Mouse (Mus musculus) right cerebral cortex, postnatal 25 days (tissue): ENCODE results near the gene C5ar1.
"Not testable (repeated sequence)": the region's sequence is repeated elsewhere in the genome, so short reads cannot be mapped to it uniquely, and the experiment has no call there.

Source experiments
- DNase-seq: peaks from one replicate; pipeline ENCODE4 v3.0.0; 2022

Gene C5ar1

DNA sequence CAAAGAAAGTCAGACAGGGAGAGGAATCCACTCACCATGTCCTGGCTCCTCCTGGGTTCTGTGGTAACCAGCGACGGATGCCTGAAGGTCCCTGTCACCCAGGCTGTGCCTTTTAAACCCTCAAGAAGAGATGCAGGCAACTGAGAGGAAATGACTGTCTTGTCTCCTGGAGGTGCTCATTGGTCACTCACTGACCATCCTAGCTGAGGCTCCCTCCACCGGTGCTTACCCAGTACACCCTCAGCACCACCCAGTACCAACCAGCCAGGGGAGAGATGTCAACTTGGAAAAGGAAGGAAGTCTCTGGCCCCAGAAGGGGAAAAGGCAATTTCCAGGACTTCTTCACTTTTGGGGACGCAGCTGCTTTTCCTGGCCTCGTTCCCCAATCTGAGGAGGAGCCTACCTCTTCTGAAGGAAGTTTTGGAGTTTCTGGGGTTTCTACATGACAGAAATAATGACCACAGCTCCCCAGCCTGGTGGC, at the start of gene C5ar1:
Gene C5ar1 (minus strand): TSS at position 431 of the 481 bp plus-strand sequence.
- DNase-seq: no peak

DNA sequence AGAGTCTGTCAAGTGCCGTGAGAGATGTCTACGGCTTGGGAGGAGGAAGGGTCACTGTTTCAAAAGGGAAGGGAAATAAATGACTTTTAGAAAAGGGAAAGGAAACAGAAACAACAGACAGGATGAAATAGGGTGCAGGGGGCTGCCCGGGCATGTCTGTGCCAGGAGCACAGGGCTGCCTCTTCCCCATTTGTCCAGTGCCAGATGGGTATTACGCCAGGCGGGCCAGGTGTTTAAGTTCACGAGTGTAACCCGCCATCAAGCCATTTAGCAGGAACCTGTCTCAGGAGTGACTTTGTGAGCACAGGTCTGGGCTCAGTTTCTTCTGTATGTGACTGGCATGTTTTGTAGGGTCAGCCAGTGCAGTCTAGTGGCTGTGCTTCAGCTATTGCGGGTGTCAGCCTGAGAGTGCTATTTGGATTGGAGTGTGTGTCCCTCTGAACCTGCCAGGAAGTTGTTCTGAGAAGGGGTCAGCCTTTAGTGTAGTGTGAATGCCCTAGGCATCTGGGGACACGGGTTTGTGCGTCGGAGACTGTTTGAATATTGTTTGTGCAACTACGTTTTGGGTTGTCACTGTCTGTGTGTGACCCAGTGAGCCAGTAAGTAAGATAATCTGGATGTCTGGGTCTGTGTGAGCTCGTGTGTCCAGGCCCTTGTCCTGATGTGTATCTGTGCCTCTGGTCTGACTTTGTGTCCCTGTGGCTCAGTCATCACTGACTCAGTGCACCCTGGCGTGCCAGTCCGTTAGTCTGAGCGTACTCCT, 49.4 kb upstream of the C5ar1 start:
- no peak for DNase-seq

DNA sequence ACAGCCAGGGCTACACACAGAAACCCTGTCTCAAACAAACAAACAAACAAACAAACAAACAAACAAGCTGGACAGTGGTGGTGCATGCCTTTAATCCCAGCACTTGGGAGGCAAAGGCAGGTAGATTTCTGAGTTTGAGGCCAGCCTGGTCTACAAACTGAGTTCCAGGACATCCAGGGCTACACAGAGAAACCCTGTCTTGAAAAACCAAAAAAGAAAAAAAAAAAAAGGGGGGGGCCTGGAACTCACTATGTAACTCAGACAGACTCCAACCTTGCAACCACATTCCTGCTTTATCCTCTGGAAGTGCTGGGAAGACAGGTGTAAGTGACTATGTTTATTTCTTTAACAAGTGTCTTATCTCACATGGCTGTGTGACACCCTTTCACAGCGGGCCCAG, 48.8 kb upstream of the C5ar1 start, which contains the start of gene Bbc3:
Gene Bbc3 (plus strand): TSS at position 301 of the 400 bp plus-strand sequence.
- DNase-seq: not testable (repeated sequence)

DNA sequence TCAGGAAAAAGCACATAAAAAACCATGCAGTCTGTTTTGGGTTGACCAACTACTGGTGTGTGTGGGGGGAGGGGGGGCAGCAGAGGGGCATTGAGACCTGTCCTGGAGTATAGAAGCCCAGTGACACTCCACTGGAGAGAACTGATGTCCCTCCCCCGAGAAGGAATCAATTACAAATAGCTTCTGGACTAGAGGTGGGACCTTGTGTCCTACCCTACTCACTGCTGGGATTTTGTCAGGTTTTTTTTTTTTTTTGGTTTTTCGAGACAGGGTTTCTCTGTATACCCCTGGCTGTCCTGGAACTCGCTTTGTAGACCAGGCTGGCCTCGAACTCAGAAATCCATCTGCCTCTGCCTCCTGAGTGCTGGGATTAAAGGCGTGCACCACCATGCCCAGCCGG, 47.8 kb upstream of the C5ar1 start:
- DNase-seq: not testable (repeated sequence)

DNA sequence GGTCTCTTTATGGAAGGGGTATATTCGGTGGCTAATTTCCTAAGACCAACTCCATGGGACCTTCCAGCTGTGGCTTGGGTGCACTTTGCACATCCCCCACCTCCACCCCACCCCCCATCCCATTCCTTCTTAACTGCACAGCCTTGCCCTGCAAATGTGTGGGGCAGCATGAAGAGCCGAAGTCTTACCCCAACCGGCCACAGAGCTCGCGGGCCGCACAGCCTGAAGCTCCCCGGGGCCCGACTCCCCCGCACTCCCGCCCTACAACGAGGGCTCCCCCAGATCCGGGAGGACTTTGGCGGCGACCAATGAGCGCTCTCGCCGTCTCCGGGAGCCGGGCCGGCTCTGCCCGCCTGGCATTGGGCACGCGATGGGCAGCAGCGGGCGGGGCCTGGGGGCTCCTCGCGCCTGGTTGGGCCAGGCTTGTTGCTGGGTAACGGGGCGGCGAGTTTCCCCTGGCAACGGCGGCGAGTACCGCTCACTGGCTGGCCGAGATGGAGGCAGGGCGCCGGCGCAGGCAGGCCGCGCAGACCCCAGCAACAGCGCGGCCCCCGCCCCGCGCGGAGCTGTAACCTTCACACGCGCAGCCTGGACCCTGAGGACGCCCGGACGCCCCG, 40.2 kb upstream of the C5ar1 start:
- peak; percentile 98 for DNase-seq

GRCm38 (mm10) chr7:16298927-16299326, 39.6 kb upstream of the C5ar1 start:
- DNase-seq: no peak

GRCm38 (mm10) chr7:16297616-16298015, 38.3 kb upstream of the C5ar1 start:
- no peak for DNase-seq

GRCm38 (mm10) chr7:16296766-16297390, 37.5 kb upstream of the C5ar1 start:
- DNase-seq: peak; percentile 76

DNA sequence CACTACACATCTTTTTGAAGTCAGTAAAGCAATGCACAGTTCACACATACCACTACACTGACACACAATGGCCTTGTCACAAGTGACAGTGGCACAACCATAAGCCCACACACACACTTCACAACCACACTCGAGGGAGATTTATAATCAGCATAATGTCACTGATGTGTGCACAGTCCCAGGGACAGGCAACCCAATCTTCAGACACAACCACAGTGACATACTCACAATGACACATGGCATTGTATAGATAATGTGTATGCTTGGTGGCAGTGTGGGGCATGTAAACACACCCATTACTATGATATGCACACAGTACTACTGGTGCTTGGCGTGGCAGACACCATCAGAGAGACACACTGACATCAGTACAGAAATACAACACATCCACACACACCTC, 36.8 kb upstream of the C5ar1 start:
- DNase-seq: no peak

GRCm38 (mm10) chr7:16295321-16295900, 36.1 kb upstream of the C5ar1 start:
- DNase-seq: peak; percentile 85

- peak; percentile 92 for DNase-seq
Measured at GRCm38 (mm10) chr7:16294837-16295236, 35.5 kb upstream of the C5ar1 start.

GRCm38 (mm10) chr7:16294346-16294745, 35.0 kb upstream of the C5ar1 start:
- no peak for DNase-seq

DNA sequence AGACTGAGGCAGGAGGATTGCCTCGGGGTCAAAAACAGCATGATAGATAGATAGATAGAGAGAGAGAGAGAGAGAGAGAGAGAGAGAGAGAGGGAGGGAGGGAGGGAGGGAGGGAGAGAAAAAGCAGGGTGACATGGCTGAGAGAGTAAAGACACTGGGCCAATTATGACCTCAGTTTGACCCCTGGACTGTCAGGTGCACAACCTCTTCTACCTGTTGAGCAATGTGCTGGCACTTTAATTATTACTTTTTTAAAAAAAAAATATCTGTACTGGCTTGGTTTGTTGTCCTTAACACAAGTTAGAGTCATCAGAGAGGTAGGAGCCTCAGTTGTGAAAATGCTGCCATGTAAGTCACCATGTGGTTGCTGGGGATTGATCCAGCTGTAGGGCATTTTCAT, 28.5 kb upstream of the C5ar1 start:
- DNase-seq: no peak

- no peak for DNase-seq
Measured at GRCm38 (mm10) chr7:16287016-16287415, 27.7 kb upstream of the C5ar1 start.

GRCm38 (mm10) chr7:16286026-16286961, 27.0 kb upstream of the C5ar1 start, which contains the start of gene Ccdc9:
TSS of gene Ccdc9 (minus strand) at chr7:16286795.
- DNase-seq: peak; percentile 98

GRCm38 (mm10) chr7:16285450-16286025, 26.2 kb upstream of the C5ar1 start:
- peak; percentile 29 for DNase-seq

DNA sequence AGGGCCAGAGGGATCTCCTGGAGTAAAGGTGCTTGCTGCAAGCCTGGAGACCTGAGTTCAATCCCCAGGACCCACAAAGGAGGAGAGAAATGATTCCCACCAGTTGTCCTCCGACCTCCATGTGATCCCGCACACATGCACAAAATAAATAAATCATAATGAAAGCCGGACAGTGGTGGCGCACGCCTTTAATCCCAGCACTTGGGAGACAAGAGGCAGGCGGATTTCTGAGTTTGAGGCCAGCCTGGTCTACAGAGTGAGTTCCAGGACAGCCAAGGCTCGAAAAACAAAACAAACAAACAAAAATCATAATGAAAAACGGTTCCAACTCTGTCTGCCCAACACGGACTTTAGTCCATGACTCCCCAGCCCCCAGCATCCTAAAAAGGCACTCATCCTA, 25.6 kb upstream of the C5ar1 start:
- DNase-seq: no peak

DNA sequence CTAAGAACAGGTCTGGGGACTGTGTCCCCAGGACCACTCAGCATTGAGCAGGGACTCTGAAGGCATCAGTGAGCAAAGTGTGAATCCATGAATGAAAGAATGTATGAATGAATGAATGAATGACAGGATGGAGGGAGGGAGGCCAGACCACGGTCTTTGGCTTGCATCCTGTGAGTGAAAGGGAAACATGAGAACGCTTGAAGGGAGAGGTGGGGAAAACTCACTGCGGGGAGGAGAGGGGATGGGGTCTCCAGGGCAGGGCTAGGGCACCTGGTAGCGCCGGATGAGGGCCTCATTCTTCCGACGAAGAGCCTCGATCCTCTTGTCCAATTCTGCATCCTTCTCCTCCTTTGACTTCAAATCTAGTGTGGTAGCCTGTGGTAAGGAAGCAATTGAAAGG, 24.7 kb upstream of the C5ar1 start:
- no peak for DNase-seq

DNA sequence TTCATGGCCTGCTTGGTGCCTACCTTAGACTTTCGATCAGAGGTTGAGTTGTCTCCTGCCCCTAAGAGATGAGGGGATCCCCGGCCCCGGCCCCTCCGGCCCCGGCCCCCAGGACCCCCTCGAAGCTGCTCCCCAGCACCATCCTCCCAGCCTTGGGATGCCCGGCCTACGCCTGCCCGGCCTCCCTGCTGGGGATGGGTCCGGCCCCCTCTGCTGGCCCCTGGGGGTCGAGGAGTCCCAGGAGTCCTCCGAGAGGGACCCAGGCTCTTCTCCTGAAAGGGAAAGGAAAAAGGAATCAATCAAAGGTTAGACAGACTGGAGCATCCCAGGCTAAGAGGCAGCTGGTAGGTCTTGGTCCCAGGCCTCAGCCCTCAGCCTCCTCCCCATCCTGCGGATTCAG, 23.0 kb upstream of the C5ar1 start:
- no peak for DNase-seq

GRCm38 (mm10) chr7:16280721-16281120, 21.4 kb upstream of the C5ar1 start:
- no peak for DNase-seq

DNA sequence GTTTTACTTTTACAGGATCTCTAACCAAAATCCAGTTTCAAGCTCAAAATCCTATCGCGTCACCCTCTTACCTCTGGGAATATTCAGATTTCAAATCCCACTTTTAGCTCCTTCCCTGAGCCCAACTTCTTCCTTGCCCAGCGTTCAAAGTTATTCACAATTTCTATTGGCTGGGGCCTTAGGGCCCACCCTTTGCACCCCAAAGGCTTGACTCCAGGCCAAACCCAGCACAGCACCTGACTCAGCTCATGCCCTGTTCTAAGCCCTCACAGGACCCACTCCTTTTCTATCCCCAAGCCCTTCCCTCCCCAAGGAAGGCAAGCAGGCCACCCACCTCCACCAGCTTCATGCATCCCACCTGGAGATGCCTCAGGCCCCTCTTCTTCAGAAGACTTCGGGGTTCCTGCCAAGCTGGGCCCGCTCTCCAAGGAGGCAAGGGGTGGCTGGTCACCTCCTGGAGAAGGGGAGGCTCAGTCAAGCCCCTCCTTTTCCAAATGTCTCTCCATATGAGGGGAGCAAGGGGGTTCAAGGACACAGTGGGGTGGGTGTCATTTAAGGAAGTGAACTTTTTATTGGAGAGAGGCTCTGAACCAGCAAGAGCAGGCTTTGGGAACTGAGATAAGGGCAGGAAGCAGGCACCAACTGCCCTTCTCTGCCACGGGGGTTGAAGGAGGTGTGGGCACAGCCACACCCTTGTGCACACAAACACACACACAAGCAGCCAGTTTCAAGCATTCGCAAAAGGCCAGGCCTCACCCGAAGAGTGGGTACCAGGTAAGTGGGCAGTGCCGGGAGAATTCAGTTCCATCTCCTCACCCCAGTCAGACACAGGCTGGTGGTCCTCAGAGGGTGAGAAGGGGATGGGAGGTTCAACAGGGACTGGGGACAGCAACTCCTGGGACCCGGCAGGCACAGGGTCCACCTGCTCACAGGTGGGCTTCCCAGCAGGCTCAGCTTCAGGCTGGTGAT, 15.9 kb upstream of the C5ar1 start:
- DNase-seq: no peak
